Comparison of ENCODE assay signal across 8 mouse cellular contexts in the genomic region with DNA sequence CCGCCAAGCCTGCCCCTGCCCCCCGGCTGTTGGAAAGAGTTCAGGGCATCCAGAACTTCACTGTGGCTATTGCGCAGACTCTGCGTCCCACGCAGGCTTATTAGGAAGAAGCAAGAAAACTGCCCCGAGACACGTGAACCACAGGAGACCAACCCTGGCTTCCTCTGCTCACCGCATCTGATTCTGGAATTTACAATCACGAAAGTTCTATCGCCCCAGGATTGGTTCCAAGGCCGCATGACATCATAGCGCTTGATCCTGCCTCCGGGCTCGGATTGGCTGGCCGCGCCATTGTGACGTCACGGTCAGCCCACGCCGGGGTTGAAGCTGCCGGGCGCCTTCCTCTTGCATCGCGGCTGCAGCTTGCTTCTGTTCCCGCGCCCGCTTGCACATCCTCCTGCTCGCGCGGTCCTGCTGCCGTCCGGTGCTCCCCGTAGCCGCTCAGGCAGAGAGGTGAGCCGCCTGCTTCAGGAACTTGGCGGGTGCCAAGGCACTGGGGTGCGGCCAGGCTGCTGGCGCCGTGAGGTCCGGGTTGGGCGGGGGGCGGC. TPM values are rescaled to one million over a fixed set of nuclear protein-coding genes. Genes with fewer than 3 reads are reported as not detected.
DNase-seq lines count a peak whose midpoint lies in the region; ATAC-seq and TF ChIP-seq lines count a peak whose summit lies in the region.

Gene Elovl5 (plus strand): TSS at position 291 of the 548 bp plus-strand sequence.

- WGBS in forebrain, embryonic 11.5 days = under 1% methylated on average over 42 of the region's 42 CpGs
- 1% methylated on average over 41 of the region's 42 CpGs for WGBS in heart, embryonic 16.5 days
- WGBS in liver, embryonic 15.5 days (ENCODE audit: insufficient replicate concordance) = under 1% methylated on average over 42 of the region's 42 CpGs
- WGBS in neural tube, embryonic 12.5 days = under 1% methylated on average over 42 of the region's 42 CpGs

- dilution Hi-C loops in CH12.LX (cut with MboI; ENCODE audit: extremely low pct_ligation_motif_present, extremely low pct_unique_long_range_greater_than_20kb, low sequenced_read_pairs) = no loop called here

- peaks cover 23% of the 10 kb centered on the region for H3K79me2 ChIP-seq in CH12.LX (replicated peaks; ENCODE audit: control insufficient read depth, extremely low read depth, insufficient read depth, poor library complexity, severe bottlenecking)

- peak; percentile 99 for DNase-seq in CH12.LX (ENCODE audit: extremely low read depth)
- peak; percentile 93 for DNase-seq in c-Kit-positive CD71-positive TER-119-negative erythroid progenitor cells, embryonic 14.5 days (ENCODE audit: low read depth)
- peak; percentile 99 for DNase-seq in forebrain, embryonic 11.5 days (ENCODE audit: low spot score)
- DNase-seq in kidney, postnatal 36 days = peak; percentile 98 to 99
- peak; percentile 94 for DNase-seq in telencephalon, adult 2 months (ENCODE audit: low read depth, low spot score)

- peaks cover 0 to 29% of the 10 kb centered on the region in 2 experiments for H3K36me3 ChIP-seq in CH12.LX (replicated peaks in 1 of 2; ENCODE audit: control insufficient read depth in 1 of 2, insufficient read depth in 1 of 2, low read length in 1 of 2)
- H3K36me3 ChIP-seq in forebrain, embryonic 11.5 days (ENCODE audit: control insufficient read depth, insufficient read depth, low read length) = no peaks in the 10 kb centered on the region
- no peaks in the 10 kb centered on the region for H3K36me3 ChIP-seq in heart, embryonic 16.5 days (ENCODE audit: control insufficient read depth, insufficient read depth)
- H3K36me3 ChIP-seq in liver, embryonic 15.5 days (replicated peaks) = no peaks in the 10 kb centered on the region
- no peaks in the 10 kb centered on the region for H3K36me3 ChIP-seq in neural tube, embryonic 12.5 days

- peak within 1 kb of the TSS; percentile 75 for H3K9ac ChIP-seq in CH12.LX (ENCODE audit: insufficient read depth, low read depth)
- H3K9ac ChIP-seq in forebrain, embryonic 11.5 days (ENCODE audit: low read length) = peak within 1 kb of the TSS; percentile 86
- peak within 1 kb of the TSS; percentile 85 for H3K9ac ChIP-seq in heart, embryonic 16.5 days (ENCODE audit: low read length)
- H3K9ac ChIP-seq in liver, embryonic 15.5 days = peak within 1 kb of the TSS; percentile 65
- peak within 1 kb of the TSS; percentile 90 for H3K9ac ChIP-seq in neural tube, embryonic 12.5 days

- no peak for TF ChIP-seq RAD21 in CH12.LX (IDR thresholded peaks at IDR 0.05; ENCODE audit: low read depth, low read length)

- in situ Hi-C loops in CH12.LX (cut with MboI; ENCODE audit: low pct_ligation_motif_present, low pct_unique_long_range_greater_than_20kb, low sequenced_read_pairs) = no loop called here

- TF ChIP-seq CTCF in CH12.LX (conservative IDR thresholded peaks at IDR 0.05 in 1 of 2, IDR thresholded peaks at IDR 0.05 in 1 of 2; ENCODE audit: low read depth in 2 of 2, low read length in 2 of 2) = no peak

- H3K9me3 ChIP-seq in CH12.LX (replicated peaks; ENCODE audit: low read length) = no peaks in the 10 kb centered on the region
- H3K9me3 ChIP-seq in forebrain, embryonic 11.5 days (ENCODE audit: control insufficient read depth, low read length) = no peaks in the 10 kb centered on the region
- no peaks in the 10 kb centered on the region for H3K9me3 ChIP-seq in heart, embryonic 16.5 days (replicated peaks; ENCODE audit: control insufficient read depth, low read length)
- H3K9me3 ChIP-seq in liver, embryonic 15.5 days (replicated peaks) = no peaks in the 10 kb centered on the region
- no peaks in the 10 kb centered on the region for H3K9me3 ChIP-seq in neural tube, embryonic 12.5 days

- H3K4me1 ChIP-seq in CH12.LX (ENCODE audit: control insufficient read depth in 1 of 2, insufficient read depth in 2 of 2) = peaks cover 13 to 79% of the 10 kb centered on the region in 2 experiments
- peaks cover 8% of the 10 kb centered on the region for H3K4me1 ChIP-seq in forebrain, embryonic 11.5 days (replicated peaks; ENCODE audit: control insufficient read depth, insufficient read depth, low read length)
- peaks cover 34% of the 10 kb centered on the region for H3K4me1 ChIP-seq in heart, embryonic 16.5 days (ENCODE audit: control insufficient read depth, insufficient read depth, low read length)
- peaks cover 43% of the 10 kb centered on the region for H3K4me1 ChIP-seq in liver, embryonic 15.5 days (replicated peaks)
- H3K4me1 ChIP-seq in neural tube, embryonic 12.5 days = peaks cover 17% of the 10 kb centered on the region

- TF ChIP-seq EP300 in CH12.LX (IDR thresholded peaks at IDR 0.05; ENCODE audit: low read length) = no peak

- ATAC-seq in forebrain, embryonic 11.5 days (replicated peaks; ENCODE audit: low FRiP score) = peak; percentile 95
- peak; percentile 86 for ATAC-seq in heart, embryonic 16.5 days (replicated peaks; ENCODE audit: extremely low read depth, insufficient read depth, low FRiP score)
- peak; percentile 87 for ATAC-seq in liver, embryonic 15.5 days (ENCODE audit: insufficient read depth)
- peak; percentile 95 for ATAC-seq in neural tube, embryonic 12.5 days (ENCODE audit: low FRiP score, low read depth)

- peak within 1 kb of the TSS; percentile 70 to 97 (median 93) for H3K4me3 ChIP-seq in CH12.LX (replicated peaks in 1 of 3; ENCODE audit: low read depth in 2 of 3, low read length in 2 of 3, poor library complexity in 1 of 3)
- H3K4me3 ChIP-seq in forebrain, embryonic 11.5 days (ENCODE audit: low read depth, low read length) = peak within 1 kb of the TSS; percentile 84
- peak within 1 kb of the TSS; percentile 85 for H3K4me3 ChIP-seq in heart, embryonic 16.5 days (ENCODE audit: low read length)
- peak within 1 kb of the TSS; percentile 73 for H3K4me3 ChIP-seq in liver, embryonic 15.5 days (replicated peaks)
- H3K4me3 ChIP-seq in neural tube, embryonic 12.5 days = peak within 1 kb of the TSS; percentile 93

- TF ChIP-seq POLR2A in CH12.LX (IDR thresholded peaks at IDR 0.05; ENCODE audit: low read depth, low read length) = peak; percentile 78

- peak within 1 kb of the TSS; percentile 62; the same call in 1 of the 2 replicates for H3K27ac ChIP-seq in CH12.LX (ENCODE audit: insufficient read depth, low read depth)
- peak within 1 kb of the TSS; percentile 81 for H3K27ac ChIP-seq in forebrain, embryonic 11.5 days (ENCODE audit: low read depth, low read length)
- peak within 1 kb of the TSS; percentile 89 for H3K27ac ChIP-seq in heart, embryonic 16.5 days (ENCODE audit: low read length)
- H3K27ac ChIP-seq in liver, embryonic 15.5 days (replicated peaks) = peak within 1 kb of the TSS; percentile 57
- peak within 1 kb of the TSS; percentile 76 for H3K27ac ChIP-seq in neural tube, embryonic 12.5 days

- no peaks in the 10 kb centered on the region for H3K27me3 ChIP-seq in CH12.LX (replicated peaks)
- H3K27me3 ChIP-seq in forebrain, embryonic 11.5 days (ENCODE audit: control insufficient read depth, insufficient read depth, low read length) = no peaks in the 10 kb centered on the region
- H3K27me3 ChIP-seq in heart, embryonic 16.5 days (ENCODE audit: control insufficient read depth, insufficient read depth, low read length) = no peaks in the 10 kb centered on the region
- H3K27me3 ChIP-seq in liver, embryonic 15.5 days = peaks cover 16% of the 10 kb centered on the region
- no peaks in the 10 kb centered on the region for H3K27me3 ChIP-seq in neural tube, embryonic 12.5 days (replicated peaks)

- H3K4me2 ChIP-seq in CH12.LX (ENCODE audit: insufficient read depth, low read depth, poor library complexity, severe bottlenecking) = peak within 1 kb of the TSS; percentile 94
- peak within 1 kb of the TSS; percentile 73 for H3K4me2 ChIP-seq in forebrain, embryonic 11.5 days (ENCODE audit: low read depth, low read length, severe bottlenecking)
- H3K4me2 ChIP-seq in heart, embryonic 16.5 days (ENCODE audit: low read depth, low read length) = peak within 1 kb of the TSS; percentile 75
- H3K4me2 ChIP-seq in liver, embryonic 15.5 days = peak within 1 kb of the TSS; percentile 97
- H3K4me2 ChIP-seq in neural tube, embryonic 12.5 days (replicated peaks) = peak within 1 kb of the TSS; percentile 88

TF ChIP-seq in CH12.LX, 34 proteins besides CTCF, POLR2A, EP300 and RAD21 (continues in another document):
- peak; percentile 98 for TF ChIP-seq BHLHE40 (IDR thresholded peaks at IDR 0.05; ENCODE audit: low read depth, low read length)
- TF ChIP-seq ZKSCAN1 (IDR thresholded peaks at IDR 0.05; ENCODE audit: borderline replicate concordance, low read depth, low read length) = no peak
- TF ChIP-seq ZMIZ1 (IDR thresholded peaks at IDR 0.05; ENCODE audit: low read depth, low read length) = peak; percentile 44; the same call in 1 of the 2 replicates
- peak; percentile 72 for TF ChIP-seq IRF4 (IDR thresholded peaks at IDR 0.05; ENCODE audit: low read depth, low read length)
- no peak for TF ChIP-seq SMC3 (IDR thresholded peaks at IDR 0.05; ENCODE audit: low read depth, low read length)
- TF ChIP-seq TCF12 (IDR thresholded peaks at IDR 0.05; ENCODE audit: low read depth, low read length) = no peak; the same call in 1 of the 2 replicates
- TF ChIP-seq JUND (conservative IDR thresholded peaks at IDR 0.05; ENCODE audit: low read depth, low read length) = peak; percentile 42
- TF ChIP-seq PAX5 (IDR thresholded peaks at IDR 0.05; ENCODE audit: low read length) = no peak
- TF ChIP-seq TBP (conservative IDR thresholded peaks at IDR 0.05; ENCODE audit: low read depth, low read length) = peak; percentile 67; the same call in 1 of the 2 replicates
- TF ChIP-seq POLR2AphosphoS2 (IDR thresholded peaks at IDR 0.05; ENCODE audit: low read depth, low read length) = no peak
- no peak for TF ChIP-seq MAZ (IDR thresholded peaks at IDR 0.05; ENCODE audit: low read depth, low read length)
- peak; percentile 87 for TF ChIP-seq MYC (IDR thresholded peaks at IDR 0.05; ENCODE audit: low read depth, low read length)
- peak; percentile 87 for TF ChIP-seq ETS1 (conservative IDR thresholded peaks at IDR 0.05; ENCODE audit: low read depth, low read length)
- TF ChIP-seq USF2 (conservative IDR thresholded peaks at IDR 0.05; ENCODE audit: low read depth, low read length) = peak; percentile 57; the same call in 1 of the 2 replicates
- TF ChIP-seq USF1 (IDR thresholded peaks at IDR 0.05; ENCODE audit: low read depth, low read length) = peak; percentile 73
- TF ChIP-seq UBTF (IDR thresholded peaks at IDR 0.05; ENCODE audit: low read depth, low read length) = no peak
- peak; percentile 77 for TF ChIP-seq ELF1 (IDR thresholded peaks at IDR 0.05; ENCODE audit: low read depth, low read length)

RNA-seq across cellular contexts. Expression of gene Elovl5, which starts in this region (rescaled TPM):
- 44.0 TPM in 2 replicates for total RNA-seq in CH12.LX (2012; rRNA removed)
- total RNA-seq in CH12.LX (2014; rRNA removed) = 122 and 123 TPM in 2 replicates
- polyA plus RNA-seq in CH12.LX (2012; ENCODE audit: insufficient read length, low read depth) = 62.2 and 63.0 TPM in 2 replicates
- polyA plus RNA-seq in forebrain, embryonic 11.5 days (2014; fragmentation: Nextera tagmentation; extraction: Ambion mirVana) = 97.8 and 101 TPM in 2 replicates
- polyA plus RNA-seq in heart, embryonic 16.5 days (2015; fragmentation: Nextera tagmentation; extraction: Ambion mirVana) = 62.2 and 67.3 TPM in 2 replicates
- polyA plus RNA-seq in liver, embryonic 15.5 days (2015; fragmentation: Nextera tagmentation; extraction: Ambion mirVana) = 17.9 and 19.5 TPM in 2 replicates
- polyA plus RNA-seq in neural tube, embryonic 12.5 days (2016; fragmentation: Nextera tagmentation; extraction: Ambion mirVana) = 66.4 and 67.9 TPM in 2 replicates

Comparison
In these comparisons a context has a peak if more than half of its experiments do, and no peak if none do; other contexts are left out.
1. Peak in every context shown above with its lines: DNase-seq, ATAC-seq, H3K4me3 ChIP-seq and H3K27ac ChIP-seq.